Mouse (Mus musculus) frontal cortex, adult 2 months (tissue): ENCODE measurements around the gene Arrdc5. TPM values are rescaled to one million over a fixed set of nuclear protein-coding genes. Genes with fewer than 3 reads are reported as not detected.
A peak's percentile ranks its signal among the peaks of the same experiment; 100 is the strongest.

ENCODE experiments used
- DNase-seq, 2 experiments: peaks; one replicate each; pipeline ENCODE4 v3.0.0; 2022; ENCODE audit warnings: low spot score in 1 of 2; ENCODE audit errors: extremely low spot score in 1 of 2
- polyA plus RNA-seq: library from polyadenylated mRNA; depleted of rRNA; stranded (reverse); fragments of >200 nt; gene quantifications from 2 replicates; pipeline ENCODE4 v1.2.3, GENCODE M21; 2012

The Arrdc5 gene
- polyA plus RNA-seq, 1 experiment: not detected

GRCm38 (mm10) chr17:56303847-56304586 is 3.9 kb upstream of the Arrdc5 start:
- peak; percentile 79 to 93 for DNase-seq

DNA sequence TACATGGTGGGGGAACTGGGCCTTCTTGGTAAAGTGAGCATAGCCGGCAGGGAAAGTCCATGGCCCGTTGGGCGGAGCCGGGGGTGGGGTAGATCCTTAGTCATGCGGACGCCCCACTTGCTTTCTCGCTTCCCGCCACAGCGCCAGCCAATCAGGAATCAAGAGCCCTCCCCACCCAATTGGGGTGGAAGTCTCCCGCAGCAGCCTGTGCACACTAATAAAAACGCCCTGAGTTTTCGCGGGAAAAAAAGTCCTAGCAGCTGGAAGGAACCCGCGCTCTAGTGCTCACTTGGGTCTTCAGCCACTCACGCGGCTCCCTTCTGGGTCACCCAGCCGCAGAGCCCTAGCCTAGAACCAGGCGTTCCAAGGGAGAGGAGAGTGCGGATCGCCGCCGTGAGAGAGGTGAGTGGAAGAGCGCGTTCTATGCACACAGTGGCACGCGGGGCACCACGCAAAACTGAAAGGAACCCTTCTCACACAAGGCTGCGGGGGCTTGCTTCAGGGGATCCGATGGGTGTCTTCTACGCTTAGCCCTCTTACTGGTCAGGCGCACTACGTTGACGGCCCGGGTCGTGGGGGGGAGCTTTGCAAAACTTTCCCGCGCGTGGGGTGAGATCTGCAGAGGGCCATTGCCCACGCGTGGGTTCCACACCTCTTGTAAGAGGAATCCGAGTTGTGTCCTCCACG is 3.2 kb upstream of the Arrdc5 start, which contains the start of gene Uhrf1:
TSS of gene Uhrf1 (plus strand) at position 162 of the 687 bp plus-strand sequence.
- DNase-seq: no peak

- no peak for DNase-seq
Observed at GRCm38 (mm10) chr17:56302363-56302996, 2.4 kb upstream of the Arrdc5 start.

DNA sequence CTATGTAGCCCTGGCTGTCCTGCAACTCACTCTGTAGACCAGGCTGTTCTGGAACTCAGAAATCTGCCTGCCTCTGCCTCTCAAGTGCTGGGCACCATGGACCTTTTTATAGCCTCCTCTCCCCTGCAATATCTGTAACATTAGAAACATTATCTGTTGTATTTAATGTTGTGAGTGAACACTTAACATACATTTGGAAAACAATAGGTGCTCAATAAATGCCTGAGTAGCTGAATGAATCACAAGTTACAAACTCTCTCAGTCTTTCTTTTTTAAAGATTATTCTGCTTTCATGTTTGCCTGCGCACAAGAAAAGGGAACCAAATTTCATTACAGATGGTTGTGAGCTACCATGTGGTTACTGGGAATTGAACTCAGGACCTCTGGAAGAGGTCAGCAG is 1.8 kb downstream of the Arrdc5 start:
- DNase-seq: no peak

- DNase-seq: no peak
Observed at GRCm38 (mm10) chr17:56296201-56296600, 3.9 kb downstream of the Arrdc5 start.

DNA sequence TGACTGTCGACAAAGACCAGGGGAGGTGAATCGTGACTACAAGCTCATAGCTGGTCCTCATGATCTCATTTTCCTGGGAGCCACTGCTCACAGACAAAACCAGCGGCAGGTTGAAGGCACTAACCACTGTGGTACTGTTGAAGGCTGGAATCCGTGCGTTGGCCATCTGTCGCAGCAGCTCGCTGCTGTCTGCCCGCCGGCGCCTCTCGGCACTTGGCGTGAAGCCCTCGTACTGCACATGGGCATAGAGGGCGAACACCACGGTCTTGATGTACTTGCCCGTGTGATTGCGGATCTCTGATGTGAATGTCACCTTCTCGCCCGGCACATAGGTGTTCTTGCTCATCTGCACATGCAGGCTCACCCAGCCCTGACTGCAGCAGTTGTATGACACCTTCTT is 5.8 kb downstream of the Arrdc5 start:
- DNase-seq: peak in 1 of 2 experiments; percentile 29

DNA sequence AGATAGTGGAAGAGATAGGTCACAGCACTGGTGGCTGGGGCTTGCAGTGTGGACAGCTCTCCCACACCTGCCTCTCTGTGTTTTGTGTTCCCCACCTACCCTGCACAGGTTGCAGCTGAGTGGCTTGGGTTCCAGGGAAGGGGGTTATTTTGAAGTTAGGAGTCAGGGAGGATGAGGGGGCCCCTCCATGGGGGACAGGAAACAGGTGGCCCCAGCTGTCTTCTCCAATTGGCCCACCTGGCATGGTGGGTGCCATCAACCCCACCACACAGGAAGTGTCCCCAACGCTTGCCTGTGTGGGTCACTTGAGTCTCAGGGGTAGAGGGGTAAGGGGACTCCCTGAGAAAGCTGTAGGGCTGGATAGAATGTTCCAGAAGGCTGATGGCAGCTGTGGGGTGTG is 6.8 kb downstream of the Arrdc5 start:
- DNase-seq: no peak

- no peak for DNase-seq
Observed at GRCm38 (mm10) chr17:56292531-56293222, 7.4 kb downstream of the Arrdc5 start, which contains the start of gene Plin3. Gene Plin3, minus strand, starts transcription at chr17:56292873.

GRCm38 (mm10) chr17:56291826-56292475 is 8.1 kb downstream of the Arrdc5 start:
- DNase-seq: no peak

DNA sequence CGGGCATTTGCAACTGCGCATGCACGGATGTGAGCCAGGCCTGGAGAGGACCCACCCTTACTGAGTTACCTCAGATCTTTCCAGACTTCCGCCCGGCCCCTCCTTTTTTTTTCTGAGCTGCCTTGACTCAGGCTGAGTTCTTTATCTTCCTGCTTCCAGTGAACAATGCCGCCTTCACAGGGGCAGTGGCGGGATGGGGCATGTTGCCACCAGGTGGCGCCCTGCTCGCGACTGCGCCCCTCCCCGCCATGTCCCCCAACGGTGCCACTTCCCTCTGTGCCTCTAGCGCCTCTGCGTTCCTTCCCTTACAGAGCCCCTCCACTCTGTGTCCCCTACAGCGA is 8.9 kb downstream of the Arrdc5 start:
- peak in 1 of 2 experiments; percentile 68 for DNase-seq

GRCm38 (mm10) chr17:56290388-56291170 is 9.5 kb downstream of the Arrdc5 start:
- peak in 1 of 2 experiments; percentile 71 for DNase-seq

DNA sequence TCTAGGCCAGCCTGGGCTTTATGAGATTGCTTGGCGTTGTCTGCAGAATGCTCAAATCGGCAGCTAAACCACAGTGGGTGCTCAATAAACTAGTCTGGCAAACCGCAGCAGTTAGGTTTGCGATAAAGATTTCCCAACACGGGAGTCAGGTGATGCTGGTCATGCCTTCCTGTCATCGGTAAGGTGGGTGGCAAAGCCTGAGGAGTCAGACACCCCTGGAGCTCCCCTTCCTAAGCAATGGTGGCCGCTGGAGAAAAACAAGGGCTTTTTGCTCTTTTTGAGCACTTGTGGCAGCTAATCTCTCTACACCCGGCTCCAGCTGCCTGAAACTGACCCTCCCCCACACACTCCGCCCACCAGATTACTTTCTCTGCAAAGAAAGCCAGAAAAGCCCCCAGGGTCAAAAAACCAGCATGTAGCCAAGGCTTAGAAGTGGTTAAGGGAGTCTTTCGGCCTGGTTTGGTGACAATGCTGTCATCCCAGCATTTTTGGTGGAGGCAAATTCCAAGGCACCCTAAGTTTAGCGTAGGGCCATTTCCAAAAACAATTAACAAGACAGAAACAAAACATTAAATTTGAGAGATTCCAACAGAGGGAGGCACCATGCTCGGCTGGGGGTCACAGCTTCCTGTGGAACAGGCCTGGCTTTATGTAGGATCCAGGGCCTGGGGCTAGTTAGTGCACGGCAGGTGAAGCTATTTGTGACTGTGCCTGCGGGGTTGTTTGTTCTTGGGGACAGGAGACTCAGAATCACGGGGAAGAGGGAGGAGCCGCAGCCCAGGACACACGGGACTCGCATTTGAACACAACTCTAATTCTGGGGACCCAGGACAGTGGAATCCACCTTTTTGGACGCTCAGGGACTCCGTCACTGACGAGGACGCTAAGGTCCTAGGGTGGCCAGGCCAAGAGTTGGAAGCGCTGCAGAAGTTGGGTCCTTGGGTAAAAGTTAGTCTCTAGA is 10.4 kb downstream of the Arrdc5 start:
- no peak for DNase-seq

GRCm38 (mm10) chr17:56288866-56289265 is 11.2 kb downstream of the Arrdc5 start:
- no peak for DNase-seq

DNA sequence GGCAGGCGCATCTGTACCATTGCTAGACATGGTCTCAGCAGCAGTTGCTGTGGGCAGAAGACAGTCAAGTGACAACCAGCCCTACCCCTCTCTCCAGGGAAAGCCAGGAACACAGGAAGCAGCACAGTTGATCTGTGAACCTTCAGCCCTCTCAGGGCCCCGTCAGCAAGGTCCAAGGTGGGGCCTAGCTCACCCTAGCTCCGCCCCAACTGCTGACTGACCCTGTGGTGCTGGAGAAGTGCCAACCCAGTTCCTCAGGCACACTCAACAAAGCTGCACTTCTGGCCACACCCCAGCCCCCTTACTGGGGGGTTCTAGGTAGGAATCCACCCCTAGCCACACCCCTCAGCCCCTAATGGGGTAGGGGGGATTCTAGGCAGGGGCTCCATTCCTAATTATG is 12.3 kb downstream of the Arrdc5 start:
- DNase-seq: no peak

GRCm38 (mm10) chr17:56285995-56286394 is 14.1 kb downstream of the Arrdc5 start:
- DNase-seq: no peak

GRCm38 (mm10) chr17:56283316-56283715 is 16.8 kb downstream of the Arrdc5 start:
- DNase-seq: peak in 1 of 2 experiments; percentile 70

- DNase-seq: no peak
Observed at GRCm38 (mm10) chr17:56282802-56283201, 17.3 kb downstream of the Arrdc5 start.

DNA sequence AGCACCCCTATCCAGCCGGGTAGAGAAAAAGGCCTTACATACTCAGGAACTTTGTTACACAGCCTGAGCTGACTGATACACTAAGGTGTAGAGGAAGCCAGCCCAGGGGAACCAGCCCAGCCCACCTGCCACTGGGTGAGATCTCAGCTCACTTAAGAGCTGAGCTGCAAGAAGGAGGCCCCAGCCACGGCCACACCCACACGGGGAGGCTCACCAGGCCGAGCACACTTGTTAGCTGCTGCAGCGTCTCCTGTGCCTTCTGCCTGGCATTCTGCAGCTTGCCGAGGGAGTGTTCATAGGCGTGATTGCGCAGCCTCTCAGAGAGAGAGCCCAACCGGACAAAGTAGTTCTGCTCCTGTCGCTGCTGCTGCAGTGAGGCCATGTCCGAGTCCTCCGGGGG is 18.9 kb downstream of the Arrdc5 start:
- no peak for DNase-seq
